Mouse (Mus musculus) cerebellum, adult 9-11 months (tissue): ENCODE results near the gene Cep350.
"Not testable (repeated sequence)": the region's sequence is repeated elsewhere in the genome, so short reads cannot be mapped to it uniquely, and the experiment has no call there.

Experiments used
- DNase-seq: peaks from one replicate; pipeline ENCODE4 v3.0.0; 2022

Cep350 gene

GRCm38 (mm10) chr1:155882646-155883231, 90.3 kb downstream of the Cep350 start:
- not testable (repeated sequence) for DNase-seq

GRCm38 (mm10) chr1:155879596-155879995, 93.5 kb downstream of the Cep350 start:
- DNase-seq = no peak

DNA sequence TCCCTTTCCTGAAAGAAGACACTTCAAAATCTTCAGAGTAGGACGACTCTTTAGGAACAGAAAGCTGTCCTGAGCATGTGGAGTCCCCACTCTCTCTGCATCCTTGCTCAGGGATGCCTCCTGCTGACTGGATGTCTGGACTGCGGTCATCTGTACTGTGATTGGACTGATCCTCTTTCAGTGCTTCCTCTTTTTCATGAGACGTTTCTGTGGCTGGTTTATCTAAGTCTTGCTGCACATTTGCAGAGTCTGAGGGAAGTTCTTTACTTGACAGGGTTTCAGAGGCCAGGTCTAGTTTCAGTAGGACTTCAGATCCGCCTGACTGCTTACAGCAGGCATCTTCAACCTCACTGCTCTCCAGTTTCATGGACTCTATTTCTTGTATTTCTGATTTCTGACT, 110.1 kb downstream of the Cep350 start:
- DNase-seq = no peak

GRCm38 (mm10) chr1:155854926-155855702, 117.9 kb downstream of the Cep350 start:
- DNase-seq = peak; percentile 96

- no peak for DNase-seq
Measured at GRCm38 (mm10) chr1:155853009-155853408, 120.0 kb downstream of the Cep350 start.

- DNase-seq = no peak
Measured at GRCm38 (mm10) chr1:155844235-155844634, 128.8 kb downstream of the Cep350 start.

GRCm38 (mm10) chr1:155843538-155843937, 129.5 kb downstream of the Cep350 start:
- DNase-seq = no peak

DNA sequence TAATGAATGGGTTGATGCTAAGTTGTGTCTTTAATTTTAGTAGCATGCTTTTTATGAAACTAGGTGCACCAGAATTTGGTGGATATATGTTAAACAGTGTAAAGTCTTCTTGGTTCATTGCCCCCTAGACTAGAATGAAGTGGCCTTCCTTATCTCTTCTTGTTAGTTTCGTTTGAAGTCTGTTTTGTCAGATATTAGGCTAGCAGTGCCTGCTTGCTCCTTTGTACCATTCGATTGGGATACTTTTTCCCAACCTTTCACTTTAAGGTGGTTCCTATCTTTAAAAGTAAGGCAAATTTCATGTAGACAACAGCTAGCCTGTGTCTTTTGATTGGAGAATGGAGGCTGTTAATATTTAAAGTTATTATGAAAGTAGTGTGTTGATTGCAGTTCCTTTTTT, 137.4 kb downstream of the Cep350 start:
- no peak for DNase-seq

GRCm38 (mm10) chr1:155833610-155834009, 139.4 kb downstream of the Cep350 start:
- no peak for DNase-seq

- no peak for DNase-seq
Measured at GRCm38 (mm10) chr1:155831958-155832357, 141.1 kb downstream of the Cep350 start.

GRCm38 (mm10) chr1:155830861-155831260, 142.2 kb downstream of the Cep350 start:
- no peak for DNase-seq

DNA sequence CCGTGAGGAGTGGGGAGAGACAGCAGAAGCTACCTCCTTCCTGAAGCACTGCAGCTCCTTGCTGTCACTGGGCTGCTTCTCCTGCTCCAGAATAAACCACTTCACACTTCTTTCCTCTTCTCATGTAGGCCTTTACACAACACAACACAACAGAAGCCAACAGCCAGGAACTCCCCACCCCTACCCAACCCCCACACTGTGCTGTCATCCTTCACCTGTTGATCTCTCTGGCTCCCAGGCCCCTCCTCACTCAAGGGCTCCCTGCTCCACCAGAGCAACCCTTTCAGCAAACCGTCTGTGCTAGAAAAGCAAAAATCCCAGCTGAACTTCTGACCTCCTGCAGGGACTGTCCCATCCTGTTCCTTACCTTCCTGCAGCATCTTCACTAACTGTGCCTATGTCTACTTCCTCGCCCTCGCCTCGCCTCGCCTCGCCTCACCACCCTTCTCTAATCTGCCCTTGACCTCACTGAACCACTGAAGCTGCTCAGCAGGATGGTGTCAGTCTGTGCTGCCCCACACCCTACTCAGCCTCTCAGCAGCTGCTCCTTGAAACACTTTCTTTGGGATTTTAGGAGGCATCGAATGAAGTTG, 145.3 kb downstream of the Cep350 start:
- DNase-seq = no peak

DNA sequence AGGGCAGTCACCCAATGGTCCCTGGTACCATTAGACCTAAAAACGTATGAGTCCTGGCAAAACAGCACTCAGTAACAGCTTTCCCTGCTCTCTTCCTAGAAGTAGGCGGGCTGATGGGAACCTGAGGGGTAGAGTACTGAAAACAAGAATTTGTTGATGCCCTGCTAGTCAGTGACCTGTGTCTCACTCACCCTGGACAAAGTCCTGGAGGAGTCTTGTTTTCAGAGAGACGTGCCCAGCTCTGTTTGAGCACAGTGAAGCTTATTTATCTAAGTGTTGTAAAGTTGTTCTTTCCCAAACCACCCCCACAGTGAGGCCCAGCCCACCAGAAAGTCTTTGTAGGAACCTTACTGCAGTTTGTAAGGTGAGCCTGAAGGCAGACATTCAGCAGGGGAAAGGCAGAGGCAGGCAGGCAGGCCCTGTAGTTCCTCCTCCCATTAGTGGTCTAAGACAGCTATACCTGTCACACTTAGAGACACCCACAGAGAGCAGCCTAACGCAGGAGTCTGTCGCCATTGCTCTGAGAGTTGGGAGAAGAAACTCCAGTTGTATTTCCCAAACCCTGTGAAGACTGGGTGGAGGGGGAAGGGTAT, 146.2 kb downstream of the Cep350 start:
- DNase-seq = no peak

DNA sequence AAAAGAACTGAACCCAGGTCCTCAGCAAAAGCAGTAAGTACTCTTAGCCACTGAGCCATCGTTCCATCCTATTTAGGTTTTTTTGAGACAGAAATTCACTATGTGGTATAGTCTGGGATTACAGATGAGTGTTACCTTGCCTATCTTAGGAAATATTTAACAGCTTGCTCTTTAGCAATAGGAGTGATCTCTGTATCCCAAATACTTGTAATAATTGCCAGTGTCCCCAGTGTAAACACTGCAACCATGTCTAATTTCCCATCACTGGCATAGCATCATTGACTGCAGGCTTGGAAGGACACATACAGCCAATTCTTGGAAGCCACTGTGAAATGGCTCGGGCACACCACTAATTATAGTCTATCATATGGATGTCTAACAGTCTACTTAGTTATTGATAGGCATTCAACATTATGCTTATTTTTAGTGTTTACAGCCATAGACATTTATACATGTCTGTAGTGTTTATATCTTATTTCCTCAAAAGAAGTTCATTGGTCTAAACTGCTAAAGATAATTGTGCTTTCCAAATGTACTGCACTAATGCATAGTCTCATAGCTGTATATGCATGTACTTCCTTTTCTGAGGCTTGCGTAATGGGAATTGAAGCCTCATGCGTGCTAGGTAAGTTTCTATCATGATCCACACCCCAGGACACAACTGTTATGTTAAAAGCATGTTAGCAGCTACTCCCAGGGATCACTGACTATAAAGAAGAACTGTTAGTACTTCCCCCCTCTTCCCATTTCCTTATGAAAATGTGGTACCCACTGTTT, 146.9 kb downstream of the Cep350 start:
- DNase-seq = no peak

- DNase-seq = no peak
Measured at GRCm38 (mm10) chr1:155820646-155821045, 152.4 kb downstream of the Cep350 start.

- no peak for DNase-seq
Measured at GRCm38 (mm10) chr1:155816167-155816566, 156.9 kb downstream of the Cep350 start.

- DNase-seq = peak; percentile 79
Measured at GRCm38 (mm10) chr1:155812581-155813499, 160.2 kb downstream of the Cep350 start, which contains the start of gene Qsox1. Gene Qsox1, minus strand, starts transcription at chr1:155812889.

DNA sequence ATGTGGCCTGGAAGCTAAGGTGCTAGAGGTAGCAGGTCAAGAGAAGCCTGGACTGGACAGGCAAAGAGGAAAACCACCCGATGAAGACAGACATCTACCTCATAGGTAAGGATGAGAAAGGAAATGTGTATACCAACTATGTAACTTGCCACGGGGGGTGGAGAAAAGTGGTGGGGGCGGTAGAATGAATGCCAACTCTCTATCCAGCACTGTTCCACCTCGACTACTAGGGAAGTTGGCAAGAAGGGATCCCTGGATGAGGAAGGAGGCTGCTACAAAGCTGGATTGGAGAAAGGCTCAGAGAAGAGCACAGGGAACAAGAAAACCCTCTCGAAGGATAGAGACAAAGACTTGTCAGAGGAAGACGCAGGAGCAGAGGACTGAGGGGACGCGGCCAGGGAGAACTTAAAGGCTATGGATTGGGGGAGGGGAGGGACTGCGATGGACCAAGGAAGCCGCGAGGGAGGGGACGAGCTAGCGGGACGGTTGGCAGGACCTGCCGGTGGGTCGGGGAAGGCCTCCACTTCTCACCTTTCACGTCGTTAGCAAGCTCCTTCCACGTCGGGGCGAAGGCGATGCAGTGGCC, 161.0 kb downstream of the Cep350 start:
- DNase-seq = no peak

DNA sequence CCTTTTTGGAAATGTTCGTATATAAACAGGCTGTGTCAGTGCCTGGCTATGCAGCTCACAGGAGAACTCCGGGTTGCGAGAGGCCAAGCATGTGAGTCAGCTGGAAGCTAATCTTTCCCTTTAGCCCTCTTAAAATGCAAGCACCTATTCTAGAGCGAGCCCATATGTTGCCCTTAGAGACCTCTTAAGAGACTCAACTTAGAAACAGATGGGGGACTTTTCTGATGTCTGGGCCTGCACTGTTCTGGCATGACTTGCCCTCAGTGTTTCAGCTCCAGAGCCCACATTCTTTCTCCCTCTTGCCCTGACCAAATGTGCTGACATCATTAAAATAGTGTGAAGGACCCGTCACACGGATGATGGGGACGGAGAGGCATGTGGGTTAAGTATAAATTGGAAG, 162.4 kb downstream of the Cep350 start:
- no peak for DNase-seq

DNA sequence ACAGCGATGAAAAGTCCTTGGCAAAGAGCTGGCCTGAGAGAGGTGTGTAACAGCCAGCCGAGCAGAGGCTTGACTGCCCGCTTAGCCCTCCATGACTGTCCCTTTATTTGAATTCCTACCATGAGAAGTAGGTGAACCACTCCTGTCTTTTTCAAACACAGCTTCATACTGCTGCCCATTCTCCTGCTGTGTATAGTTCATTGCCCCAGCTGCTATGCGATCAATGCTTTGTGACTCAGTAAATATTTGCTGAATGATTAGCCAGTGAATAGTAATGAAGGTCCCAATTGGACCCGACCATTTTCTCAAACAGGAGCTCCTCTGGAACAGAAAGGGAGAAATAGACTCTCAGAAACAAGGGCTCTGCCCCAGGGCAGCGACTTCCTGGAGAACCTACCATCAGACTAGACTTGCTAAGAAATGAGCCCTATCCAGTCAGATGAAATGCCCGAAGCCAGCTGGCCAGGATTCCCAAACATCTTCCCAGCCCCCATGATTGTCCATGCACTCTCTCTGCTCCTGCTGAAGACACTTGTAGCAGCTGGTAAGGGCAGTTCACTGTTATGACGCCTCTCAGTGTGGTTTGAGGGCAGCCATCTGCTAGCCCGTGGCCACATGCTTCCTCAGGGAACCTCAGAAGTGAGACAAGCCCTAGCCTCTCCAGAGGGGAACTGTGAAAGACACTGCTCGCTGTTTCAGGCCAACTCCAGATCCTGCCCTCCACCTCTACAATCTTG, 163.2 kb downstream of the Cep350 start:
- DNase-seq = peak; percentile 25

DNA sequence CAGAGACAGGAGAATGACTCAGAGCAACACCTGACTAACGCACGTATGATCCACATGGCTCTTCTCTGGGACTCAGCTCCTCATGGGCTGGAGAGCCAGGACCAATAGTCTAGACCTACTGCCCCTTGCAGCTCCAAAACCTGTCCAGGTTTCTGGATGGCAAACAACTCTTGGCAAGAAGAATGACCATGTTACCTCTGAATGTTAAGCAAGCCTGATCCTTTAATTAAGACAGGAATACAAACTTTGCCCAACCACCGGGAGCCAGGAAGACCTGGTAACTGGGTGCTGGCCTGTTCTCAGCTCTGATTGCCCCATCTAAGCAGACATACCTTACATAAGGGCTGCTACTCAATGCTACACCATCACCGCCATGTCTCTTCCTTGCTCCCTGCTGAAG, 164.8 kb downstream of the Cep350 start:
- DNase-seq = no peak
